Mouse (Mus musculus) neural tube, embryonic 15.5 days (tissue): ENCODE measurements around the gene Tbc1d20. TPM values are rescaled to one million over a fixed set of nuclear protein-coding genes. Genes with fewer than 3 reads are reported as not detected.

ENCODE experiments used
- polyA plus RNA-seq: library from polyadenylated mRNA; unstranded; fragments of >200 nt; fragmentation: Nextera tagmentation; extraction: Ambion mirVana; gene quantifications from 2 replicates; pipeline ENCODE4 v1.2.1, GENCODE M21; 2015

Gene Tbc1d20
- polyA plus RNA-seq, 1 experiment from 2014 or later = 30.1 TPM

Other genes starting within 250 kb of the Tbc1d20 start
- 7.5 and 9.2 TPM in 2 replicates for gene Scrt2, start 212.3 kb upstream of the Tbc1d20 start, polyA plus RNA-seq
- gene Srxn1, start 188.3 kb upstream of the Tbc1d20 start, polyA plus RNA-seq = 25.8 and 27.7 TPM in 2 replicates
- 2.1 and 4.0 TPM in 2 replicates for gene Tcf15, start 150.3 kb upstream of the Tbc1d20 start, polyA plus RNA-seq
- 99.6 and 106 TPM in 2 replicates for gene Csnk2a1, start 67.0 kb upstream of the Tbc1d20 start, polyA plus RNA-seq
- gene Rbck1, start 38.8 kb downstream of the Tbc1d20 start, polyA plus RNA-seq = 99.8 and 109 TPM in 2 replicates
- gene Trib3, start 50.2 kb downstream of the Tbc1d20 start, polyA plus RNA-seq = 1.8 and 1.9 TPM in 2 replicates
- gene Nrsn2, start 82.8 kb downstream of the Tbc1d20 start, polyA plus RNA-seq = 50.9 and 60.3 TPM in 2 replicates
- gene Sox12, start 104.2 kb downstream of the Tbc1d20 start, polyA plus RNA-seq = 10.1 and 12.1 TPM in 2 replicates
- gene Zcchc3, start 121.2 kb downstream of the Tbc1d20 start, polyA plus RNA-seq = 17.5 and 18.7 TPM in 2 replicates
- 1.2 and 1.5 TPM in 2 replicates for gene 6820408C15Rik, start 121.8 kb downstream of the Tbc1d20 start, polyA plus RNA-seq
- not detected in 2 replicates for gene Defb23, start 170.8 kb downstream of the Tbc1d20 start, polyA plus RNA-seq
- not detected in 2 replicates for gene Defb20, start 183.2 kb downstream of the Tbc1d20 start, polyA plus RNA-seq
- not detected in 2 replicates for gene Defb22, start 196.3 kb downstream of the Tbc1d20 start, polyA plus RNA-seq
- not detected in 2 replicates for gene Defb26, start 217.9 kb downstream of the Tbc1d20 start, polyA plus RNA-seq
- gene Defb28, start 224.4 kb downstream of the Tbc1d20 start, polyA plus RNA-seq = not detected in 2 replicates
- not detected in 2 replicates for gene Defb29, start 246.3 kb downstream of the Tbc1d20 start, polyA plus RNA-seq